Mouse (Mus musculus): ENCODE results near the gene Fam118b. TPM values are rescaled to one million over a fixed set of nuclear protein-coding genes. Genes with fewer than 3 reads are reported as not detected.

The Fam118b gene
- polyA plus RNA-seq, 1 experiment from 2014 or later, result 11.4 TPM

- H3K4me2 ChIP-seq, result no peak overlapping the region
- H3K4me1 ChIP-seq (replicated peaks), result peaks cover 8% of the 10 kb centered on the region
- H3K9me3 ChIP-seq (replicated peaks), result no peaks in the 10 kb centered on the region
- H3K27me3 ChIP-seq, result no peaks in the 10 kb centered on the region
- peaks cover 26% of the 10 kb centered on the region for H3K36me3 ChIP-seq (replicated peaks)
- no peak overlapping the region for H3K27ac ChIP-seq (replicated peaks)
- no peak for ATAC-seq (ENCODE audit: insufficient read depth)
- no peak overlapping the region for H3K4me3 ChIP-seq (replicated peaks)
- WGBS (ENCODE audit: insufficient replicate concordance), result 60% methylated on average over 3 of the region's 3 CpGs
- no peak overlapping the region for H3K9ac ChIP-seq
These were observed 73.6 kb downstream of the Fam118b start for GRCm38 (mm10) chr9:35194048-35194447.

GRCm38 (mm10) chr9:35192983-35193542, 74.5 kb downstream of the Fam118b start:
- Histone ChIP-seq H3K9ac (no peak overlapping the region), H3K27me3 (no peaks in the 10 kb centered on the region), H3K4me1 (replicated peaks) (no peaks in the 10 kb centered on the region), H3K36me3 (replicated peaks) (peaks cover 33% of the 10 kb centered on the region), H3K4me3 (replicated peaks) (no peak overlapping the region), H3K4me2 (no peak overlapping the region), H3K27ac (replicated peaks) (no peak overlapping the region), H3K9me3 (replicated peaks) (no peaks in the 10 kb centered on the region)
- ATAC-seq (ENCODE audit: insufficient read depth), result no peak
- WGBS (ENCODE audit: insufficient replicate concordance), result 76% methylated on average over 11 of the region's 11 CpGs

- no peak for ATAC-seq (ENCODE audit: insufficient read depth)
- WGBS (ENCODE audit: insufficient replicate concordance), result 85% methylated on average over 22 of the region's 22 CpGs
- H3K36me3 ChIP-seq (replicated peaks), result peaks cover 45% of the 10 kb centered on the region
These were observed 78.9 kb downstream of the Fam118b start for GRCm38 (mm10) chr9:35188700-35189099.

GRCm38 (mm10) chr9:35187351-35187903, 80.2 kb downstream of the Fam118b start:
- no peak overlapping the region for H3K9ac ChIP-seq
- ATAC-seq (ENCODE audit: insufficient read depth), result no peak
- no peaks in the 10 kb centered on the region for H3K27me3 ChIP-seq
- H3K36me3 ChIP-seq (replicated peaks), result peaks cover 45% of the 10 kb centered on the region
- H3K4me3 ChIP-seq (replicated peaks), result no peak overlapping the region
- H3K27ac ChIP-seq (replicated peaks), result no peak overlapping the region
- H3K9me3 ChIP-seq (replicated peaks), result no peaks in the 10 kb centered on the region
- no peak overlapping the region for H3K4me2 ChIP-seq
- 66% methylated on average over 10 of the region's 10 CpGs for WGBS (ENCODE audit: insufficient replicate concordance)
- H3K4me1 ChIP-seq (replicated peaks), result peaks cover 4% of the 10 kb centered on the region; the same call in 1 of the 2 replicates

More at GRCm38 (mm10) chr9:35188700-35189099, 78.9 kb downstream of the Fam118b start:
- Histone ChIP-seq H3K27me3 (no peaks in the 10 kb centered on the region), H3K9me3 (replicated peaks) (no peaks in the 10 kb centered on the region), H3K4me3 (replicated peaks) (no peak overlapping the region), H3K4me1 (replicated peaks) (no peaks in the 10 kb centered on the region), H3K27ac (replicated peaks) (no peak overlapping the region), H3K4me2 (no peak overlapping the region), H3K9ac (no peak overlapping the region)

- no peak overlapping the region for H3K4me3 ChIP-seq (replicated peaks)
- no peaks in the 10 kb centered on the region for H3K9me3 ChIP-seq (replicated peaks)
- no peak overlapping the region for H3K9ac ChIP-seq
- ATAC-seq (ENCODE audit: insufficient read depth), result no peak
- H3K27ac ChIP-seq (replicated peaks), result no peak overlapping the region
- H3K4me2 ChIP-seq, result no peak overlapping the region
- H3K27me3 ChIP-seq, result no peaks in the 10 kb centered on the region
- 55% methylated on average over 4 of the region's 4 CpGs for WGBS (ENCODE audit: insufficient replicate concordance)
- H3K4me1 ChIP-seq (replicated peaks), result peaks cover 4% of the 10 kb centered on the region; the same call in 1 of the 2 replicates
- peaks cover 41% of the 10 kb centered on the region for H3K36me3 ChIP-seq (replicated peaks)
These were observed 81.2 kb downstream of the Fam118b start for GRCm38 (mm10) chr9:35186430-35186829.

- H3K4me1 ChIP-seq (replicated peaks), result peaks cover 4% of the 10 kb centered on the region; the same call in 1 of the 2 replicates
- 23% methylated on average over 5 of the region's 5 CpGs for WGBS (ENCODE audit: insufficient replicate concordance)
- H3K36me3 ChIP-seq (replicated peaks), result peaks cover 12% of the 10 kb centered on the region; the same call in 1 of the 2 replicates
- no peak overlapping the region for H3K9ac ChIP-seq
- H3K9me3 ChIP-seq (replicated peaks), result no peaks in the 10 kb centered on the region
- no peak overlapping the region for H3K4me2 ChIP-seq
- H3K27ac ChIP-seq (replicated peaks), result no peak overlapping the region
- H3K4me3 ChIP-seq (replicated peaks), result no peak overlapping the region
- ATAC-seq (ENCODE audit: insufficient read depth), result no peak
- no peaks in the 10 kb centered on the region for H3K27me3 ChIP-seq
These were observed 84.2 kb downstream of the Fam118b start for GRCm38 (mm10) chr9:35183359-35183758.

GRCm38 (mm10) chr9:35182832-35183231, 84.8 kb downstream of the Fam118b start:
- Histone ChIP-seq H3K9ac (no peak overlapping the region), H3K4me1 (replicated peaks) (peaks cover 4% of the 10 kb centered on the region; the same call in 1 of the 2 replicates), H3K4me3 (replicated peaks) (no peak overlapping the region), H3K4me2 (no peak overlapping the region), H3K9me3 (replicated peaks) (no peaks in the 10 kb centered on the region), H3K27ac (replicated peaks) (no peak overlapping the region), H3K36me3 (replicated peaks) (peaks cover 11% of the 10 kb centered on the region; the same call in 1 of the 2 replicates), H3K27me3 (no peaks in the 10 kb centered on the region)
- ATAC-seq (ENCODE audit: insufficient read depth), result no peak
- 30% methylated on average over 2 of the region's 2 CpGs for WGBS (ENCODE audit: insufficient replicate concordance)

GRCm38 (mm10) chr9:35176124-35176659, 91.4 kb downstream of the Fam118b start:
- no peak for ATAC-seq (ENCODE audit: insufficient read depth)

GRCm38 (mm10) chr9:35175251-35176123, 92.1 kb downstream of the Fam118b start, which contains the start of gene Dcps:
TSS of gene Dcps (minus strand) at chr9:35176061.
- under 1% methylated on average over 38 of the region's 38 CpGs for WGBS (ENCODE audit: insufficient replicate concordance)
- Histone ChIP-seq H3K4me1 (replicated peaks) (peaks cover 40% of the 10 kb centered on the region), H3K4me3 (replicated peaks) (peak within 1 kb of the TSS; percentile 75), H3K9me3 (replicated peaks) (no peaks in the 10 kb centered on the region), H3K27me3 (no peaks in the 10 kb centered on the region), H3K4me2 (peak within 1 kb of the TSS; percentile 85), H3K36me3 (replicated peaks) (peaks cover 12% of the 10 kb centered on the region), H3K27ac (replicated peaks) (peak within 1 kb of the TSS; percentile 88), H3K9ac (peak within 1 kb of the TSS; percentile 75)
- ATAC-seq (ENCODE audit: insufficient read depth), result peak; percentile 99

More at GRCm38 (mm10) chr9:35176124-35176659, 91.4 kb downstream of the Fam118b start:
- no peaks in the 10 kb centered on the region for H3K27me3 ChIP-seq
- H3K4me1 ChIP-seq (replicated peaks), result peaks cover 40% of the 10 kb centered on the region
- peak overlapping the region; percentile 85 for H3K4me2 ChIP-seq
- WGBS (ENCODE audit: insufficient replicate concordance), result 37% methylated on average over 14 of the region's 14 CpGs
- no peaks in the 10 kb centered on the region for H3K9me3 ChIP-seq (replicated peaks)
- 0 out of 2 replicates have a peak, but pooled peaks cover 5% of the 10 kb centered on the region for H3K36me3 ChIP-seq (replicated peaks)
- H3K4me3 ChIP-seq (replicated peaks), result peak overlapping the region; percentile 75
- H3K9ac ChIP-seq, result peak overlapping the region; percentile 75; the same call in 1 of the 2 replicates
- H3K27ac ChIP-seq (replicated peaks), result no peak overlapping the region; the same call in 1 of the 2 replicates

- ATAC-seq (ENCODE audit: insufficient read depth), result no peak
- WGBS (ENCODE audit: insufficient replicate concordance), result 60% methylated on average over 1 of the region's 1 CpGs
- Histone ChIP-seq H3K4me2 (no peak overlapping the region), H3K4me3 (replicated peaks) (no peak overlapping the region), H3K36me3 (replicated peaks) (peaks cover 23% of the 10 kb centered on the region), H3K9me3 (replicated peaks) (no peaks in the 10 kb centered on the region), H3K9ac (no peak overlapping the region), H3K4me1 (replicated peaks) (peaks cover 40% of the 10 kb centered on the region), H3K27me3 (no peaks in the 10 kb centered on the region), H3K27ac (replicated peaks) (0 out of 2 replicates have a peak overlapping the region, but pooled peaks have one; percentile 1)
These were observed 94.3 kb downstream of the Fam118b start for GRCm38 (mm10) chr9:35173331-35173730.

Data from liver, embryonic 15.5 days (tissue).